Mouse (Mus musculus) G1E (cell line): ENCODE results near the gene Fhad1. TPM values are rescaled to one million over a fixed set of nuclear protein-coding genes. Genes with fewer than 3 reads are reported as not detected.

Experiments used
- ATAC-seq: 2 replicates; pipeline ENCODE4 v1.8.0; 2016; ENCODE audit warnings: mild to moderate bottlenecking; ENCODE audit not compliant: insufficient number of reproducible peaks, poor library complexity, low FRiP score, severe bottlenecking; ENCODE audit errors: extremely low read depth
- DNase-seq: peaks from one replicate; pipeline ENCODE4 v3.0.0; 2012; ENCODE audit warnings: low spot score
- H3K27me3 ChIP-seq: 2 replicates; pipeline ENCODE4 v1.6.1; 2012; ENCODE audit warnings: mild to moderate bottlenecking, low read length, inconsistent platforms; ENCODE audit not compliant: insufficient read depth
- H3K36me3 ChIP-seq: replicated peaks from 2 replicates; pipeline ENCODE3; 2012; ENCODE audit warnings: mild to moderate bottlenecking, inconsistent platforms
- H3K4me1 ChIP-seq: 2 replicates; pipeline ENCODE4 v1.6.1; 2012; ENCODE audit warnings: low read depth, low read length, inconsistent platforms, mixed read lengths; ENCODE audit not compliant: insufficient read depth
- H3K4me3 ChIP-seq: 2 replicates; pipeline ENCODE4 v1.5.1; 2012; ENCODE audit warnings: low read depth, mild to moderate bottlenecking, inconsistent platforms, low read length, moderate library complexity, mixed read lengths
- H3K9me3 ChIP-seq: replicated peaks from 2 replicates; pipeline ENCODE4 v1.6.1; 2012; ENCODE audit warnings: inconsistent platforms
- CTCF ChIP-seq: IDR thresholded peaks from 2 replicates; pipeline ENCODE4 v1.5.1; 2012; ENCODE audit warnings: low read depth, low read length, inconsistent platforms, mixed read lengths
- GATA1 ChIP-seq: IDR thresholded peaks from 2 replicates; pipeline ENCODE4 v1.6.1; 2012; ENCODE audit warnings: borderline replicate concordance, low read length, inconsistent platforms, mixed read lengths
- GATA2 ChIP-seq: IDR thresholded peaks from 2 replicates; pipeline ENCODE4 v1.6.1; 2012; ENCODE audit warnings: low read depth, low read length, inconsistent platforms, borderline replicate concordance
- POLR2AphosphoS5 ChIP-seq: IDR thresholded peaks from 2 replicates; pipeline ENCODE4 v1.6.1; 2012; ENCODE audit warnings: low read depth, low read length, inconsistent platforms; ENCODE audit not compliant: insufficient replicate concordance
- TAL1 ChIP-seq: conservative IDR thresholded peaks from 2 replicates; pipeline ENCODE4 v1.6.1; 2012; ENCODE audit warnings: low read depth, low read length, inconsistent platforms, mixed read lengths
- polyA plus RNA-seq: library from polyadenylated mRNA; stranded (reverse); fragments of >175 nt; gene quantifications from 2 replicates; pipeline ENCODE4 v1.2.3, GENCODE M21; 2012
- total RNA-seq, 2 experiments: library from RNA; stranded (forward) in 1 of 2; stranded (reverse) in 1 of 2; fragments of 200-1000 nt in 1 of 2; fragments of >200 nt in 1 of 2; fragmentation: Nextera tagmentation in 1 of 2; gene quantifications; 2 replicates each; pipeline ENCODE4 v1.2.3; 2014 to 2017

Fhad1 gene
- total and polyA plus RNA-seq, 3 experiments: 0.11 TPM; not detected in 2

- Histone ChIP-seq H3K4me1 (no peaks in the 10 kb centered on the region), H3K36me3 (no peaks in the 10 kb centered on the region), H3K27me3 (no peaks in the 10 kb centered on the region), H3K9me3 (peaks cover 46% of the 10 kb centered on the region), H3K4me3 (no peak overlapping the region)
- ATAC-seq (no peak), DNase-seq (no peak)
- TF ChIP-seq CTCF (no peak), POLR2AphosphoS5 (no peak), TAL1 (no peak), GATA1 (no peak), GATA2 (no peak)
These were observed 38.7 kb downstream of the Fhad1 start for GRCm38 (mm10) chr4:141976163-141976562.

- TF ChIP-seq TAL1 (no peak), CTCF (no peak), GATA1 (no peak), GATA2 (no peak), POLR2AphosphoS5 (no peak)
- Histone ChIP-seq H3K36me3 (no peaks in the 10 kb centered on the region), H3K4me3 (no peak overlapping the region), H3K27me3 (no peaks in the 10 kb centered on the region), H3K4me1 (no peaks in the 10 kb centered on the region), H3K9me3 (no peaks in the 10 kb centered on the region)
- ATAC-seq (no peak), DNase-seq (no peak)
These were observed 50.3 kb downstream of the Fhad1 start for GRCm38 (mm10) chr4:141964575-141964974.

DNA sequence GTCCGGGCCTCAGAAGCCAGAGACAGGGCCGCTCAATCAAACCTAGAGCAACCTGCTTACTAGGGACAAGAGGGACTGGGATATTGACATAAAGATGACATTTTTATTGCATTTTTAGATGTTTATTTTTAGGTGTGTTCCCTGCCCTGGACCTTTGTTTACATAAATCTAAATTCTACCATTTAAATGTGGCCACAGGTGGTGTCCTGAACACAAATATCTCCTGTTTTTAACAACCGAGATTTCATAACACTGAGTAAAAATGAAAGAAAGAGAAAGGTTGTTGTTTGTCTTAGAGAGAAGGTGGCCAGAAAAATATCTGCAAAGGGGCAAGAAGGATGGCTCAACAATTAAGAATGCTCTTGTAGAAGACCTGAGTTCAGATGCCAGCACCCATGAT, 51.0 kb downstream of the Fhad1 start:
- no peak for ATAC-seq
- no peaks in the 10 kb centered on the region for H3K36me3 ChIP-seq
- no peak for DNase-seq
- H3K27me3 ChIP-seq: no peaks in the 10 kb centered on the region
- no peaks in the 10 kb centered on the region for H3K4me1 ChIP-seq
- TF ChIP-seq TAL1: no peak
- no peak for TF ChIP-seq POLR2AphosphoS5
- TF ChIP-seq GATA2: no peak
- no peak for TF ChIP-seq GATA1
- TF ChIP-seq CTCF: no peak
- no peak overlapping the region for H3K4me3 ChIP-seq
- no peaks in the 10 kb centered on the region for H3K9me3 ChIP-seq

DNA sequence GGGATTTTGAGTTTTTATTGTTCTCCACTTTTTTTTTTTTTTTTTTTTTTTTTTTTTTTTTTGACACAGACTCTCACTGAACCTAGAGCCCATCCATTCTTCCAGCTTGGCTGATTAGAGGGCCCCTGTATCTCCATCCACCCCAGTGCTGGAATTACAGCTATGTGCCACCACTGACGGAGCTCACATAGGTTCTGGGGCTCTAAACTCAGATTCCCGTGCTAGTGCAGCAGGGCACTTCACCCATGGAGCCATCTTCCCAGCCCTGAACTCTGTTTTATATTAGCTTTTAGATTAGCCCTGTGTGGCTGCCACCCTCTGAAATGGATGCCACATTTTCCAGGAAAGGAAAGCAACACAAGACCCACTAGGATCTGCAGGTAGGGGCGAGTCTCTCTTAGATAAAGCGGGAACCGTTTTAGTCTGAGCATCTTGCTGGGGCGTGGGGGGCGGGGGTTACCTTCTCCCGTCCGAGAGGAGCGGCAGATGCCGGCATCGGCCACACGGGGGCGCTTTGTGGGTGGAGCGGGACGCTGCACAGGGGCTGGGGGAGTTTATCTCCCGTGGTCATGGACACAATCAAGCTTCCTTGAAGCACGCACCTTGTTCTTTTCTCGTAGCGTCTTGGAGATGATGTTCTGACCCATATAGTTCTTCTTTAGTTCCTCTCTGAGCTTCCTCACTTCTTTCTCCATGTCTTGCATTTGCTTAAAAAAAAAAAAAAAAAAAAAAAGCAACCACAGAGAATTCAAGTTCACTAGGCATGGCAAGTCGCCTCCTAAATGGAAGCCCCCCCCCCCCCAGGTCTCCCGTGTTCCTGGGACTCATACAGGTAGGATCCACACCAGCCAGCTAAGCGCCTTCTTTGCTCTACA, 51.8 kb downstream of the Fhad1 start:
- peak; percentile 19 for DNase-seq
- Histone ChIP-seq H3K9me3 (no peaks in the 10 kb centered on the region), H3K27me3 (no peaks in the 10 kb centered on the region; the same call in 1 of the 2 replicates), H3K4me1 (peaks cover 6% of the 10 kb centered on the region), H3K36me3 (no peaks in the 10 kb centered on the region), H3K4me3 (no peak overlapping the region)
- TF ChIP-seq TAL1 (no peak), GATA1 (no peak), CTCF (peak; percentile 59), POLR2AphosphoS5 (no peak)
- 0 out of 2 replicates have a peak, but pooled peaks have one; percentile 15 for ATAC-seq

- no peak for TF ChIP-seq CTCF
- TF ChIP-seq TAL1: no peak
- TF ChIP-seq GATA1: no peak
- no peak for TF ChIP-seq GATA2
- no peak for TF ChIP-seq POLR2AphosphoS5
- DNase-seq (no peak), ATAC-seq (no peak)
- Histone ChIP-seq H3K4me3 (no peak overlapping the region), H3K27me3 (no peaks in the 10 kb centered on the region; the same call in 1 of the 2 replicates), H3K9me3 (no peaks in the 10 kb centered on the region), H3K36me3 (no peaks in the 10 kb centered on the region), H3K4me1 (peaks cover 6% of the 10 kb centered on the region)
These were observed 54.8 kb downstream of the Fhad1 start for GRCm38 (mm10) chr4:141960037-141960436.

DNA sequence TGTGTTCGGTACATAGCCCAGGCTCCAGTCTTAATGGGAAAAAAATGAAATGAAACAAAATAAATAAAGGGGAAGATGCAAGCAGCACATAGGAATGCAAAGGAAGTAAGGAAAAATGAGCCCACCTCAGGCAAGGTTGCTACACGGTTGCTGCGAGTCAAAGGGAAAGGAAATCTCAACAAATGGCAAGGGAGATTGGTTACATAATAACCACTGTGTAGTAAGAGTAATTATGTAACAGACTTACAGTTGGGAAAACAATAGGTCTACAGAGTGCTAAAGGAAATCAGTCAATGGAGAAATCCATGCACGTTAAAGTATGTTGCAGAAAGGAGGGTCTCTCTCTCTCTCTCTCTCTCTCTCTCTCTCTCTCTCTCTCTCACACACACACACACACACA, 55.3 kb downstream of the Fhad1 start:
- H3K27me3 ChIP-seq: no peaks in the 10 kb centered on the region; the same call in 1 of the 2 replicates
- no peak for DNase-seq
- no peaks in the 10 kb centered on the region for H3K9me3 ChIP-seq
- TF ChIP-seq GATA1: no peak
- no peak for TF ChIP-seq POLR2AphosphoS5
- no peak for TF ChIP-seq CTCF
- no peak for TF ChIP-seq TAL1
- no peak for TF ChIP-seq GATA2
- H3K36me3 ChIP-seq: no peaks in the 10 kb centered on the region
- peaks cover 6% of the 10 kb centered on the region for H3K4me1 ChIP-seq
- no peak overlapping the region for H3K4me3 ChIP-seq
- no peak for ATAC-seq
